Mouse (Mus musculus): ENCODE data around the gene Fam19a5. TPM values are rescaled to one million over a fixed set of nuclear protein-coding genes. Genes with fewer than 3 reads are reported as not detected.

The Fam19a5 gene
- polyA plus RNA-seq, 1 experiment from 2014 or later: 6.5 TPM

DNA sequence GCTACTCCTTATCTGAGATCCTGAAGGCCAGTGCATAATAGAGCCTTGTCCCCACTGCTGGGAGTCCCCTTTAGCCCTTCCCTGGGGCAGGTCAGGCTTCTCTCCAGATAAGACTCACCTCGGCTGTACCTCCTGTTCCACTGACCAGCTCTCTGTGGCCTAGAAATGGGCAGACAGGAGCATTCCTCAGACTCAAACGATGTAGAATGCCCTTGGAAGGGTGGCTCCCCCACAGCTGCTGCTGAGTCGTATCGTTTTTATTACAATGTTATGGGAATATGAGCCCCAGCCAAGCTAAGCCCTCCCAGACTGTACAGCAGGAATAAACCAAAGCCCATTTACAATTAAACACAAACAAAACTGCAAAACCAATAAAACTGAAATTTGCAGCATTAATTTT, 167.7 kb downstream of the Fam19a5 start:
- Histone ChIP-seq H3K36me3 (ENCODE audit: control insufficient read depth, insufficient read depth, low read length) (no peaks in the 10 kb centered on the region), H3K9me3 (ENCODE audit: control insufficient read depth, low read length) (no peaks in the 10 kb centered on the region), H3K4me3 (ENCODE audit: low read depth, low read length) (no peak overlapping the region), H3K9ac (ENCODE audit: low read length) (no peak overlapping the region), H3K4me2 (ENCODE audit: low read depth, low read length, severe bottlenecking) (no peak overlapping the region), H3K27me3 (ENCODE audit: control insufficient read depth, insufficient read depth, low read length) (no peaks in the 10 kb centered on the region), H3K27ac (ENCODE audit: low read depth, low read length) (no peak overlapping the region), H3K4me1 (replicated peaks; ENCODE audit: control insufficient read depth, insufficient read depth, low read length) (no peaks in the 10 kb centered on the region)
- WGBS: 77% methylated on average over 4 of the region's 4 CpGs
- ATAC-seq (replicated peaks; ENCODE audit: low FRiP score): no peak
- DNase-seq (ENCODE audit: low spot score): no peak

DNA sequence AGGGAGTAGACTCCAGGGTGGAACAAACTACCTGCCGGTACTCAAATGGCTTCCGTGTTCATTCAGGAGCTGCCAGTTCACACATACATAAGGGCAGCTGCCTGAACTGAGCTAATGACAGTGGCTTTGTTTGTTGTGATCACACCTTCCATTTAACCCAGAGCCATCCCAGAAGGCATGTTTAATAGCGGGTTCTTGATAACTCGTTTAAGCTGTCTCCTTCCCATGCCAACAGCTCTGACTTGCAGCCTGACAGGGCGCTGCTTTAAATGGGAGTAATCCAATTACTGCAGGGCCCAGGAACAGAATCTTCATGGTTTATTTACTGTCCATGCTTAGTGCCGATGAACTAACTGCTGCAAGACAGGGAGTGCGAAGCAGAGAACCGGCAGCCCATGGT, 168.1 kb downstream of the Fam19a5 start:
- no peak for DNase-seq (ENCODE audit: low spot score)
- ATAC-seq (replicated peaks; ENCODE audit: low FRiP score): no peak
- no peaks in the 10 kb centered on the region for H3K4me1 ChIP-seq (replicated peaks; ENCODE audit: control insufficient read depth, insufficient read depth, low read length)
- H3K27ac ChIP-seq (ENCODE audit: low read depth, low read length): no peak overlapping the region
- no peak overlapping the region for H3K4me2 ChIP-seq (ENCODE audit: low read depth, low read length, severe bottlenecking)
- no peaks in the 10 kb centered on the region for H3K27me3 ChIP-seq (ENCODE audit: control insufficient read depth, insufficient read depth, low read length)
- WGBS: 76% methylated on average over 8 of the region's 8 CpGs
- no peaks in the 10 kb centered on the region for H3K36me3 ChIP-seq (ENCODE audit: control insufficient read depth, insufficient read depth, low read length)
- no peaks in the 10 kb centered on the region for H3K9me3 ChIP-seq (ENCODE audit: control insufficient read depth, low read length)
- H3K9ac ChIP-seq (ENCODE audit: low read length): no peak overlapping the region
- H3K4me3 ChIP-seq (ENCODE audit: low read depth, low read length): no peak overlapping the region

DNA sequence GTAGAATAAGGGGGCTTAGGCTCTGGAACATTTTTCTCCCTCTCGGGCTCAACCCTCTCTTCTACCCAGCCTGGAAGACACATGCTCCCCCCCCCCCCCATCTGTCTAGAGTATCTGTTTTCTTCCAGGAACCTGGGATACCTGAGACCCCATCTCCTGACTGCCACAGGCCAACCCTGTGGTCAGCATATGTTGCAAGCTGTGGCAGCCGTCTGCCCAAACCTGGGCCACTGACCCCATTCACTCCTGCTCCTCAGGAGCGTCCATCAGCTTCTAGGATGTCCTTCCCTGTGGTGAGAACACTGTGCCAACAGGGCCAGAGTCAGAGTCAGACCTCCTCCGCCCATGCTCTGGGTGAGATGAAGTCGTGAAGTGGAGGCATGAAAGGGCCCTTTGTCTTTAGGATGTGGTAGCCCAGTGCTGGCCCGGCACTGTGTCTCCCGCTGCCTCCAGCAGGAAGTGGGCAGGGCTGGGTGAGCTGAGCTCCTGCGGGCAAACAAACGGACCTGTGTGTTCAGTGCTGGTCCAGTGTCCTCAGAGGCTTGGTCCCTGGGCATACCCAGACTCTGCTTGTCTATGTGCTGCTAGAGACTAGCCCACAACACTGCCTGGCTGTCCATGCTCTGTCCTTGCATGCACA, 171.1 kb downstream of the Fam19a5 start:
- Histone ChIP-seq H3K9ac (ENCODE audit: low read length) (no peak overlapping the region), H3K36me3 (ENCODE audit: control insufficient read depth, insufficient read depth, low read length) (no peaks in the 10 kb centered on the region), H3K4me3 (ENCODE audit: low read depth, low read length) (no peak overlapping the region), H3K9me3 (ENCODE audit: control insufficient read depth, low read length) (no peaks in the 10 kb centered on the region), H3K27me3 (ENCODE audit: control insufficient read depth, insufficient read depth, low read length) (no peaks in the 10 kb centered on the region), H3K27ac (ENCODE audit: low read depth, low read length) (no peak overlapping the region), H3K4me1 (replicated peaks; ENCODE audit: control insufficient read depth, insufficient read depth, low read length) (no peaks in the 10 kb centered on the region), H3K4me2 (ENCODE audit: low read depth, low read length, severe bottlenecking) (no peak overlapping the region)
- no peak for DNase-seq (ENCODE audit: low spot score)
- WGBS: 57% methylated on average over 9 of the region's 9 CpGs
- no peak for ATAC-seq (replicated peaks; ENCODE audit: low FRiP score)

DNA sequence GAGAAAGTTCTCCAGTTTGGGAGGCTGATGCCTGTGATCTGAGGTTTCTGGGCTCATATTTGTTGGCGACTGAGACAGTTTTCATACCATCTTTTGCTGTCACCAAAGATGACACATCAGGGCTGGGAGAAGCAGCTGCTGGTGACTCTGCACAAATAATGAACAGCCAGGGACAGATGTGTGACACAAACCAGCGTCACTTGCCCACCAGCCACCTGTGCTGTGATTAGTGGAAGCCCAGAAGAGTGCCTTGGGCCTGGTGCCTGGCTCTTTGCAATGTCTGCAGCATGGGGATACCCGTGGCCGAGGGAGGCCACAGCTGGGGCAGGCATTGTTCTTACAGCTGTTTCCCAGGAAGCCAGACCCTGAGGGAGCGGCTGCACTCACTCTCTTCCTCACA, 173.0 kb downstream of the Fam19a5 start:
- DNase-seq (ENCODE audit: low spot score) (no peak), ATAC-seq (replicated peaks; ENCODE audit: low FRiP score) (no peak)
- Histone ChIP-seq H3K9ac (ENCODE audit: low read length) (no peak overlapping the region), H3K27ac (ENCODE audit: low read depth, low read length) (no peak overlapping the region), H3K4me2 (ENCODE audit: low read depth, low read length, severe bottlenecking) (no peak overlapping the region), H3K4me1 (replicated peaks; ENCODE audit: control insufficient read depth, insufficient read depth, low read length) (no peaks in the 10 kb centered on the region), H3K4me3 (ENCODE audit: low read depth, low read length) (no peak overlapping the region), H3K36me3 (ENCODE audit: control insufficient read depth, insufficient read depth, low read length) (no peaks in the 10 kb centered on the region), H3K9me3 (ENCODE audit: control insufficient read depth, low read length) (no peaks in the 10 kb centered on the region), H3K27me3 (ENCODE audit: control insufficient read depth, insufficient read depth, low read length) (no peaks in the 10 kb centered on the region)
- WGBS: 63% methylated on average over 5 of the region's 5 CpGs

DNA sequence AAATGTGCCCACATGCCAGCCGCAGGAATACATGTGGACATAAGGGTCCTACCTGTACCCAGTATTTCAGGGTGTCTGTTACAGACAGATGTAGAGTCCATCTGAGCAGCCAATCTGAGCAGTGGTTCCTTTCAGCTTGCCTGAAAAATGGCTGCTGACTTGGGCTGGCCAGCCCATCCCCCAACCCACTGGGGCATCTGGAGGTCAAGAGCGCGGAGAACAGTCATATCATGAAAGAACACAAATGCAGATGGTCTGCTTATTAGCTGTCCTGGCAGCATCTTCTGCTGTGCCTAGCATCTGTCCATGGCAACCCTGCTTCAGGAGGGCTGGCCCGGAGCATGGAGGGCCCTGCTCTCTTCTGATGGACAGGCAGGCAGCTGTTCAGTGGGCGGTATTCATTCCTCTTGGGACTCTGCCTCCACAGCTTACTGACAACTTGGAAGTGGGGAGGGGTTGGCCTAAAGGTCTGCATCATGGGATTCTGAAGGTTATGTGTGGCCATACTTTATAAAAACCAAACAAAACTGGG, 179.4 kb downstream of the Fam19a5 start:
- H3K36me3 ChIP-seq (ENCODE audit: control insufficient read depth, insufficient read depth, low read length): no peaks in the 10 kb centered on the region
- H3K27me3 ChIP-seq (ENCODE audit: control insufficient read depth, insufficient read depth, low read length): no peaks in the 10 kb centered on the region
- H3K4me3 ChIP-seq (ENCODE audit: low read depth, low read length): no peak overlapping the region
- DNase-seq (ENCODE audit: low spot score) (no peak), ATAC-seq (replicated peaks; ENCODE audit: low FRiP score) (no peak)
- no peaks in the 10 kb centered on the region for H3K9me3 ChIP-seq (ENCODE audit: control insufficient read depth, low read length)
- no peaks in the 10 kb centered on the region for H3K4me1 ChIP-seq (replicated peaks; ENCODE audit: control insufficient read depth, insufficient read depth, low read length)
- WGBS: 89% methylated on average over 5 of the region's 5 CpGs
- H3K4me2 ChIP-seq (ENCODE audit: low read depth, low read length, severe bottlenecking): no peak overlapping the region
- no peak overlapping the region for H3K9ac ChIP-seq (ENCODE audit: low read length)
- no peak overlapping the region for H3K27ac ChIP-seq (ENCODE audit: low read depth, low read length)

DNA sequence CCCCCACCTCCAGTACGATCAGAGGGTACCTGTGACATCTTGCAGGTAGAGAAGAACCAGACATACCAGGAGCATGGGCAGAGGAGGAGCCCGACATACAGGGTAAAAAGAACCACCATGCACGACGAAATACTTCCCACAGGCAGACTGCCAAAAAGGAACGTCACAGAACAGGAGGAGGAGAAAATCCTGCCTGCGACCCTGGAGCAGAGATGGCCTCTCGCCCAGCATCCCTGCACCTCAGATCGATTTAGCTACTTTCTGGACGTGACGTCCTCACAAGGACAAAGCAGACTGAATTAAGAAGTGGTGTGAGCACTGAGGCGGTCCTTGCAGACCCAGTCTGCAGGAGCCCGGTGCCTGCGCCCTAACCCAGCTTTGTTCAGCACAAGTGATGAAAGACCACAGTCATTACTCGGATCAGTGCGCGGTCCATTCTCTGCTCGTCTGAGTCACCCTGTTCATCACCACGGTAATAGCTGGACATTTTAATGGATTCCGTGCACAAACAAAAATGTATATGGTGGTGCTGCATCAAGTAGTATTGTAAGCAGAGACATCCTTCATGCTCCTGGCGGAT, 182.6 kb downstream of the Fam19a5 start:
- ATAC-seq (replicated peaks; ENCODE audit: low FRiP score): no peak
- Histone ChIP-seq H3K27me3 (ENCODE audit: control insufficient read depth, insufficient read depth, low read length) (no peaks in the 10 kb centered on the region), H3K27ac (ENCODE audit: low read depth, low read length) (no peak overlapping the region), H3K4me1 (replicated peaks; ENCODE audit: control insufficient read depth, insufficient read depth, low read length) (no peaks in the 10 kb centered on the region), H3K9ac (ENCODE audit: low read length) (no peak overlapping the region), H3K36me3 (ENCODE audit: control insufficient read depth, insufficient read depth, low read length) (no peaks in the 10 kb centered on the region), H3K4me2 (ENCODE audit: low read depth, low read length, severe bottlenecking) (no peak overlapping the region), H3K4me3 (ENCODE audit: low read depth, low read length) (no peak overlapping the region), H3K9me3 (ENCODE audit: control insufficient read depth, low read length) (no peaks in the 10 kb centered on the region)
- 81% methylated on average over 20 of the region's 20 CpGs for WGBS
- DNase-seq (ENCODE audit: low spot score): no peak

DNA sequence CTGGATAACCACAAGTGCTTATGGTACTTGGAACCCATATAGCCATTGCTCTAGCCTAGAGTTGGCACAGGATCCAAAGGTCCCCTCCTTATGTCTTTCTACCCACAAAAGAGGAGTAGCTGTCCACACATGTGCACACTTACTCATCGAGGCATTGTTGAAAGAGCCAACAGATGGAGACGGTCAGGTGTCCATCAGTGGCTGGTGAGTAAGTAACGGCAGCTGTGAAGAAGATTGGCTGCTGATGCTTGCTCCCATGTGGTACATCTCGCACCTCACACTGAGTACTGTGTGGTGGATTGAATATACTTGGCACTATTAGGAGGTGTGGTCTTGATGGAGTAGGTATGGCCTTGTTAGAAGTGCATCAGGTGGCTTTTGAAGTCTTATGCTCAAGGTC, 192.2 kb downstream of the Fam19a5 start:
- DNase-seq (ENCODE audit: low spot score) (no peak), ATAC-seq (replicated peaks; ENCODE audit: low FRiP score) (no peak)
- H3K4me1 ChIP-seq (replicated peaks; ENCODE audit: control insufficient read depth, insufficient read depth, low read length): no peaks in the 10 kb centered on the region
- no peak overlapping the region for H3K4me2 ChIP-seq (ENCODE audit: low read depth, low read length, severe bottlenecking)
- no peaks in the 10 kb centered on the region for H3K36me3 ChIP-seq (ENCODE audit: control insufficient read depth, insufficient read depth, low read length)
- WGBS: 97% methylated on average over 4 of the region's 4 CpGs
- H3K27ac ChIP-seq (ENCODE audit: low read depth, low read length): no peak overlapping the region
- no peak overlapping the region for H3K9ac ChIP-seq (ENCODE audit: low read length)
- H3K4me3 ChIP-seq (ENCODE audit: low read depth, low read length): no peak overlapping the region
- H3K27me3 ChIP-seq (ENCODE audit: control insufficient read depth, insufficient read depth, low read length): no peaks in the 10 kb centered on the region
- no peaks in the 10 kb centered on the region for H3K9me3 ChIP-seq (ENCODE audit: control insufficient read depth, low read length)

DNA sequence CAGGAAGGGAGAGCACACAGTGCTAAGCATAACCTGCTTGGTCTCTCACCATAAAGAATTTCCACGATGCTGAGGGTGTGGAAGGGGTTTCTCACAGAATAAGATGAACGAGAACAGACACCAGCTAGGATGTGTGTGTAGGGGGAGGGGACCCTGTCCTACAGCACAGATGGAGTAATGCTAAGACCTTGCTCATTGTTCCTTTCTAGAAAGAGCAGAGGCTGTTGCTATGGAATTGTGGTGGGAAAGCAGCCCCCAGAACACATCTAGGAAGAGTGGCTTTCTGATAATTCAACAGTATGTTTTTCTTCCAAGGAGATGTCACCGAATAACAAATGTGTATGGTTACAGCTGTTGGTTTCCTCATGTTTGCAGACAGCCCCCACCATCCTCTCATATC, 211.4 kb downstream of the Fam19a5 start:
- Histone ChIP-seq H3K36me3 (ENCODE audit: control insufficient read depth, insufficient read depth, low read length) (no peaks in the 10 kb centered on the region), H3K4me2 (ENCODE audit: low read depth, low read length, severe bottlenecking) (no peak overlapping the region), H3K27me3 (ENCODE audit: control insufficient read depth, insufficient read depth, low read length) (no peaks in the 10 kb centered on the region), H3K4me3 (ENCODE audit: low read depth, low read length) (no peak overlapping the region), H3K9ac (ENCODE audit: low read length) (no peak overlapping the region), H3K4me1 (replicated peaks; ENCODE audit: control insufficient read depth, insufficient read depth, low read length) (no peaks in the 10 kb centered on the region), H3K9me3 (ENCODE audit: control insufficient read depth, low read length) (no peaks in the 10 kb centered on the region), H3K27ac (ENCODE audit: low read depth, low read length) (no peak overlapping the region)
- WGBS: 87% methylated on average over 3 of the region's 3 CpGs
- DNase-seq (ENCODE audit: low spot score) (no peak), ATAC-seq (replicated peaks; ENCODE audit: low FRiP score) (no peak)

DNA sequence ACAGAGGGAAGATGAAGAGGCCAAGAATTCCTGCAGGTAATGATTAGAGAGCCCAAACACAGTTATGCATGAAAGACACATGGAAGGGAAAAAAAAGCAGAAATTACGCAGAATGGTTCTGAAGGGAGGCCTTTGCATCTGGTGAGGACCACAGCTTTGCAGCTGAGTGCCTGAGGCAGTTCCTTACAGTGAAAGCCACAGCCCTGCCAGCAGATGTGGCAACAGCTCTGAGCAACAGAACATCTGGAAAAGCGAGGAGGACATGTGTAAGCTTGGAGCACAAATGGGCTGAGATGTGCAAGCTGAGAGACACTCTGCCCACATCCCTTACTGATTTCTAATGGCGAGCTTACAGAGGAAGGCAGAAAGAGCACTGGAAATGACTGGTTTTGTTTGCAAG, 221.8 kb downstream of the Fam19a5 start:
- no peaks in the 10 kb centered on the region for H3K4me1 ChIP-seq (replicated peaks; ENCODE audit: control insufficient read depth, insufficient read depth, low read length)
- no peaks in the 10 kb centered on the region; the same call in 1 of the 2 replicates for H3K9me3 ChIP-seq (ENCODE audit: control insufficient read depth, low read length)
- H3K36me3 ChIP-seq (ENCODE audit: control insufficient read depth, insufficient read depth, low read length): no peaks in the 10 kb centered on the region
- no peak overlapping the region for H3K4me2 ChIP-seq (ENCODE audit: low read depth, low read length, severe bottlenecking)
- H3K9ac ChIP-seq (ENCODE audit: low read length): no peak overlapping the region
- ATAC-seq (replicated peaks; ENCODE audit: low FRiP score): no peak
- WGBS: 90% methylated on average over 3 of the region's 3 CpGs
- DNase-seq (ENCODE audit: low spot score): no peak
- H3K4me3 ChIP-seq (ENCODE audit: low read depth, low read length): no peak overlapping the region
- H3K27ac ChIP-seq (ENCODE audit: low read depth, low read length): no peak overlapping the region
- H3K27me3 ChIP-seq (ENCODE audit: control insufficient read depth, insufficient read depth, low read length): no peaks in the 10 kb centered on the region

All from forebrain, embryonic 11.5 days (tissue).